Mouse (Mus musculus): ENCODE data around the gene Mief1. TPM values are rescaled to one million over a fixed set of nuclear protein-coding genes. Genes with fewer than 3 reads are reported as not detected.

Mief1 gene
- polyA plus RNA-seq, 1 experiment from 2014 or later: 42.7 TPM

GRCm38 (mm10) chr15:80277107-80277506, 43.3 kb downstream of the Mief1 start:
- Histone ChIP-seq H3K36me3 (ENCODE audit: control insufficient read depth, insufficient read depth) (no peaks in the 10 kb centered on the region), H3K27me3 (replicated peaks; ENCODE audit: control insufficient read depth, insufficient read depth, low read length) (peaks cover 2% of the 10 kb centered on the region; the same call in 1 of the 2 replicates), H3K4me1 (replicated peaks; ENCODE audit: control insufficient read depth, insufficient read depth, low read length) (peaks cover 6% of the 10 kb centered on the region), H3K4me3 (replicated peaks; ENCODE audit: low read length) (no peak overlapping the region), H3K27ac (ENCODE audit: low read length) (no peak overlapping the region), H3K4me2 (ENCODE audit: low read length) (no peak overlapping the region), H3K9ac (replicated peaks; ENCODE audit: low read depth, low read length) (no peak overlapping the region), H3K9me3 (ENCODE audit: control insufficient read depth, low read length) (no peaks in the 10 kb centered on the region)
- WGBS: 34% methylated on average over 9 of the region's 9 CpGs
- no peak for ATAC-seq

GRCm38 (mm10) chr15:80277625-80278024, 43.8 kb downstream of the Mief1 start:
- H3K36me3 ChIP-seq (ENCODE audit: control insufficient read depth, insufficient read depth): no peaks in the 10 kb centered on the region
- H3K27ac ChIP-seq (ENCODE audit: low read length): no peak overlapping the region
- no peaks in the 10 kb centered on the region for H3K9me3 ChIP-seq (ENCODE audit: control insufficient read depth, low read length)
- H3K9ac ChIP-seq (replicated peaks; ENCODE audit: low read depth, low read length): no peak overlapping the region
- no peak overlapping the region for H3K4me2 ChIP-seq (ENCODE audit: low read length)
- 4% methylated on average over 6 of the region's 6 CpGs for WGBS
- H3K4me1 ChIP-seq (replicated peaks; ENCODE audit: control insufficient read depth, insufficient read depth, low read length): 0 out of 2 replicates have a peak, but pooled peaks cover 3% of the 10 kb centered on the region
- H3K27me3 ChIP-seq (replicated peaks; ENCODE audit: control insufficient read depth, insufficient read depth, low read length): peaks cover 2% of the 10 kb centered on the region; the same call in 1 of the 2 replicates
- ATAC-seq: no peak
- no peak overlapping the region for H3K4me3 ChIP-seq (replicated peaks; ENCODE audit: low read length)

- 0 out of 2 replicates have a peak, but pooled peaks cover 3% of the 10 kb centered on the region for H3K4me1 ChIP-seq (replicated peaks; ENCODE audit: control insufficient read depth, insufficient read depth, low read length)
- H3K9ac ChIP-seq (replicated peaks; ENCODE audit: low read depth, low read length): no peak overlapping the region
- peaks cover 2% of the 10 kb centered on the region; the same call in 1 of the 2 replicates for H3K27me3 ChIP-seq (replicated peaks; ENCODE audit: control insufficient read depth, insufficient read depth, low read length)
- H3K36me3 ChIP-seq (ENCODE audit: control insufficient read depth, insufficient read depth): no peaks in the 10 kb centered on the region
- H3K4me2 ChIP-seq (ENCODE audit: low read length): no peak overlapping the region
- no peak overlapping the region for H3K27ac ChIP-seq (ENCODE audit: low read length)
- ATAC-seq: no peak
- H3K4me3 ChIP-seq (replicated peaks; ENCODE audit: low read length): no peak overlapping the region
- WGBS: 65% methylated on average over 5 of the region's 5 CpGs
- H3K9me3 ChIP-seq (ENCODE audit: control insufficient read depth, low read length): no peaks in the 10 kb centered on the region
Measured at GRCm38 (mm10) chr15:80278121-80278759, 44.4 kb downstream of the Mief1 start.

GRCm38 (mm10) chr15:80279053-80279452, 45.2 kb downstream of the Mief1 start:
- ATAC-seq: no peak
- no peak overlapping the region for H3K27ac ChIP-seq (ENCODE audit: low read length)
- no peak overlapping the region for H3K9ac ChIP-seq (replicated peaks; ENCODE audit: low read depth, low read length)
- peaks cover 2% of the 10 kb centered on the region; the same call in 1 of the 2 replicates for H3K27me3 ChIP-seq (replicated peaks; ENCODE audit: control insufficient read depth, insufficient read depth, low read length)
- H3K36me3 ChIP-seq (ENCODE audit: control insufficient read depth, insufficient read depth): no peaks in the 10 kb centered on the region
- 0 out of 2 replicates have a peak, but pooled peaks cover 3% of the 10 kb centered on the region for H3K4me1 ChIP-seq (replicated peaks; ENCODE audit: control insufficient read depth, insufficient read depth, low read length)
- H3K4me3 ChIP-seq (replicated peaks; ENCODE audit: low read length): no peak overlapping the region
- 88% methylated on average over 2 of the region's 2 CpGs for WGBS
- no peaks in the 10 kb centered on the region for H3K9me3 ChIP-seq (ENCODE audit: control insufficient read depth, low read length)
- no peak overlapping the region for H3K4me2 ChIP-seq (ENCODE audit: low read length)

GRCm38 (mm10) chr15:80280646-80281045, 46.8 kb downstream of the Mief1 start:
- Histone ChIP-seq H3K9me3 (ENCODE audit: control insufficient read depth, low read length) (no peaks in the 10 kb centered on the region), H3K36me3 (ENCODE audit: control insufficient read depth, insufficient read depth) (no peaks in the 10 kb centered on the region), H3K27me3 (replicated peaks; ENCODE audit: control insufficient read depth, insufficient read depth, low read length) (peaks cover 3% of the 10 kb centered on the region), H3K4me2 (ENCODE audit: low read length) (no peak overlapping the region), H3K9ac (replicated peaks; ENCODE audit: low read depth, low read length) (no peak overlapping the region), H3K4me3 (replicated peaks; ENCODE audit: low read length) (no peak overlapping the region), H3K4me1 (replicated peaks; ENCODE audit: control insufficient read depth, insufficient read depth, low read length) (0 out of 2 replicates have a peak, but pooled peaks cover 3% of the 10 kb centered on the region), H3K27ac (ENCODE audit: low read length) (no peak overlapping the region)
- ATAC-seq: no peak
- 22% methylated on average over 6 of the region's 6 CpGs for WGBS

GRCm38 (mm10) chr15:80286851-80287415, 53.1 kb downstream of the Mief1 start, which contains the start of gene Cacna1i:
TSS of gene Cacna1i (plus strand) at chr15:80287238.
- Histone ChIP-seq H3K4me3 (replicated peaks; ENCODE audit: low read length) (peak within 1 kb of the TSS; percentile 62), H3K36me3 (ENCODE audit: control insufficient read depth, insufficient read depth) (no peaks in the 10 kb centered on the region), H3K9ac (replicated peaks; ENCODE audit: low read depth, low read length) (peak within 1 kb of the TSS; percentile 67), H3K4me2 (ENCODE audit: low read length) (peak within 1 kb of the TSS; percentile 91), H3K4me1 (replicated peaks; ENCODE audit: control insufficient read depth, insufficient read depth, low read length) (peaks cover 6% of the 10 kb centered on the region), H3K27ac (ENCODE audit: low read length) (no peak within 1 kb of the TSS), H3K9me3 (ENCODE audit: control insufficient read depth, low read length) (no peaks in the 10 kb centered on the region), H3K27me3 (replicated peaks; ENCODE audit: control insufficient read depth, insufficient read depth, low read length) (peaks cover 37% of the 10 kb centered on the region)
- WGBS: under 1% methylated on average over 48 of the region's 50 CpGs
- peak; percentile 86 for ATAC-seq

- peaks cover 37% of the 10 kb centered on the region for H3K27me3 ChIP-seq (replicated peaks; ENCODE audit: control insufficient read depth, insufficient read depth, low read length)
Measured at GRCm38 (mm10) chr15:80288036-80288435, 54.2 kb downstream of the Mief1 start.

GRCm38 (mm10) chr15:80289436-80289835, 55.6 kb downstream of the Mief1 start:
- peaks cover 6% of the 10 kb centered on the region for H3K4me1 ChIP-seq (replicated peaks; ENCODE audit: control insufficient read depth, insufficient read depth, low read length)
- no peaks in the 10 kb centered on the region for H3K9me3 ChIP-seq (ENCODE audit: control insufficient read depth, low read length)
- peaks cover 37% of the 10 kb centered on the region for H3K27me3 ChIP-seq (replicated peaks; ENCODE audit: control insufficient read depth, insufficient read depth, low read length)
- no peak for ATAC-seq
- no peak overlapping the region for H3K4me3 ChIP-seq (replicated peaks; ENCODE audit: low read length)
- H3K36me3 ChIP-seq (ENCODE audit: control insufficient read depth, insufficient read depth): no peaks in the 10 kb centered on the region
- no peak overlapping the region for H3K27ac ChIP-seq (ENCODE audit: low read length)
- no peak overlapping the region for H3K9ac ChIP-seq (replicated peaks; ENCODE audit: low read depth, low read length)
- H3K4me2 ChIP-seq (ENCODE audit: low read length): no peak overlapping the region
- WGBS: 11% methylated on average over 10 of the region's 10 CpGs

More at GRCm38 (mm10) chr15:80288036-80288435, 54.2 kb downstream of the Mief1 start:
- ATAC-seq: no peak
- peaks cover 6% of the 10 kb centered on the region for H3K4me1 ChIP-seq (replicated peaks; ENCODE audit: control insufficient read depth, insufficient read depth, low read length)
- H3K9me3 ChIP-seq (ENCODE audit: control insufficient read depth, low read length): no peaks in the 10 kb centered on the region
- no peaks in the 10 kb centered on the region for H3K36me3 ChIP-seq (ENCODE audit: control insufficient read depth, insufficient read depth)
- H3K27ac ChIP-seq (ENCODE audit: low read length): no peak overlapping the region
- peak overlapping the region; percentile 91 for H3K4me2 ChIP-seq (ENCODE audit: low read length)
- H3K9ac ChIP-seq (replicated peaks; ENCODE audit: low read depth, low read length): peak overlapping the region; percentile 67
- WGBS: under 1% methylated on average over 23 of the region's 23 CpGs
- H3K4me3 ChIP-seq (replicated peaks; ENCODE audit: low read length): peak overlapping the region; percentile 62

- 100% methylated on average over 1 of the region's 1 CpGs for WGBS
- Histone ChIP-seq H3K9ac (replicated peaks; ENCODE audit: low read depth, low read length) (no peak overlapping the region), H3K36me3 (ENCODE audit: control insufficient read depth, insufficient read depth) (no peaks in the 10 kb centered on the region), H3K4me1 (replicated peaks; ENCODE audit: control insufficient read depth, insufficient read depth, low read length) (no peaks in the 10 kb centered on the region), H3K4me2 (ENCODE audit: low read length) (no peak overlapping the region), H3K9me3 (ENCODE audit: control insufficient read depth, low read length) (no peaks in the 10 kb centered on the region), H3K27ac (ENCODE audit: low read length) (no peak overlapping the region), H3K27me3 (replicated peaks; ENCODE audit: control insufficient read depth, insufficient read depth, low read length) (no peaks in the 10 kb centered on the region), H3K4me3 (replicated peaks; ENCODE audit: low read length) (no peak overlapping the region)
- ATAC-seq: no peak
Measured at GRCm38 (mm10) chr15:80297146-80297545, 63.3 kb downstream of the Mief1 start.
